Mouse (Mus musculus) CH12.LX (cell line): ENCODE measurements around the gene Slc26a6. TPM values are rescaled to one million over a fixed set of nuclear protein-coding genes. Genes with fewer than 3 reads are reported as not detected.

ENCODE experiments used
- DNase-seq: peaks from one replicate; pipeline ENCODE4 v3.0.0-alpha.2; 2013; ENCODE audit errors: extremely low read depth
- H3K27ac ChIP-seq: 2 replicates; pipeline ENCODE4 v1.5.1; 2012; ENCODE audit warnings: low read depth, mild to moderate bottlenecking, control low read depth, moderate library complexity; ENCODE audit not compliant: insufficient read depth
- H3K27me3 ChIP-seq: replicated peaks from 2 replicates; pipeline ENCODE3; 2012; ENCODE audit warnings: inconsistent platforms
- H3K36me3 ChIP-seq, 2 experiments: replicated peaks in 1 of 2; 2 replicates each; pipeline versions ENCODE3 to v1.6.1; 2012; ENCODE audit warnings: inconsistent platforms in 1 of 2, low read length in 1 of 2, mild to moderate bottlenecking in 1 of 2, mixed read lengths in 1 of 2, moderate library complexity in 1 of 2; ENCODE audit not compliant: control insufficient read depth in 1 of 2, insufficient read depth in 1 of 2
- H3K4me1 ChIP-seq, 2 experiments: 2 replicates each; pipeline ENCODE4 v1.6.1; 2012; ENCODE audit warnings: inconsistent platforms in 1 of 2, moderate library complexity in 1 of 2; ENCODE audit not compliant: insufficient read depth in 2 of 2, control insufficient read depth in 1 of 2
- H3K4me2 ChIP-seq: 2 replicates; pipeline ENCODE4 v1.6.1; 2012; ENCODE audit warnings: low read depth, mild to moderate bottlenecking, control low read depth; ENCODE audit not compliant: poor library complexity, insufficient read depth, severe bottlenecking
- H3K4me3 ChIP-seq, 3 experiments: fragments of 150-350 bp in 1 of 3; sonication (generic) in 1 of 3; replicated peaks in 1 of 3; 2 replicates each; pipeline versions ENCODE3 to v1.5.1; 2011 to 2012; ENCODE audit warnings: low read depth in 2 of 3, low read length in 2 of 3, mild to moderate bottlenecking in 2 of 3, moderate library complexity in 2 of 3, control low read depth in 1 of 3, improper control_type of control experiment in 1 of 3, inconsistent platforms in 1 of 3, mixed read lengths in 1 of 3; ENCODE audit not compliant: poor library complexity in 1 of 3
- H3K79me2 ChIP-seq: replicated peaks from 2 replicates; pipeline ENCODE4 v1.6.1; 2012; ENCODE audit warnings: mild to moderate bottlenecking, moderate library complexity; ENCODE audit not compliant: control insufficient read depth, poor library complexity, insufficient read depth, severe bottlenecking; ENCODE audit errors: extremely low read depth
- H3K9ac ChIP-seq: 2 replicates; pipeline ENCODE4 v1.6.1; 2012; ENCODE audit warnings: low read depth, mild to moderate bottlenecking, control low read depth, moderate library complexity; ENCODE audit not compliant: insufficient read depth
- H3K9me3 ChIP-seq: replicated peaks from 2 replicates; pipeline ENCODE3; 2012; ENCODE audit warnings: low read length, inconsistent platforms, mixed read lengths
- BHLHE40 ChIP-seq: IDR thresholded peaks from 2 replicates; pipeline ENCODE4 v1.6.1; 2011; ENCODE audit warnings: mild to moderate bottlenecking, low read depth, low read length, improper control_type of control experiment
- CHD2 ChIP-seq: IDR thresholded peaks from 2 replicates; pipeline ENCODE4 v1.6.1; 2011; ENCODE audit warnings: low read length, improper control_type of control experiment
- CTCF ChIP-seq, 2 experiments: IDR thresholded peaks in 1 of 2; conservative IDR thresholded peaks in 1 of 2; 2 replicates each; pipeline ENCODE4 v1.5.1; 2011 to 2012; ENCODE audit warnings: low read depth in 2 of 2, low read length in 2 of 2, improper control_type of control experiment in 1 of 2, inconsistent platforms in 1 of 2, mild to moderate bottlenecking in 1 of 2, moderate library complexity in 1 of 2
- E2F4 ChIP-seq: IDR thresholded peaks from 2 replicates; pipeline ENCODE4 v1.6.1; 2011; ENCODE audit warnings: low read depth, low read length, improper control_type of control experiment; ENCODE audit not compliant: insufficient replicate concordance
- ELF1 ChIP-seq: IDR thresholded peaks from 2 replicates; pipeline ENCODE4 v1.6.1; 2014; ENCODE audit warnings: low read depth, mild to moderate bottlenecking, inconsistent platforms, low read length, improper control_type of control experiment
- EP300 ChIP-seq: IDR thresholded peaks from 2 replicates; pipeline ENCODE4 v1.6.1; 2011; ENCODE audit warnings: low read length, improper control_type of control experiment
- GABPA ChIP-seq: IDR thresholded peaks from 2 replicates; pipeline ENCODE4 v1.6.1; 2012; ENCODE audit warnings: low read depth, low read length, improper control_type of control experiment, inconsistent platforms; ENCODE audit not compliant: insufficient replicate concordance
- HCFC1 ChIP-seq: IDR thresholded peaks from 2 replicates; pipeline ENCODE4 v1.6.1; 2012; ENCODE audit warnings: low read depth, mild to moderate bottlenecking, inconsistent platforms, low read length, improper control_type of control experiment
- JUN ChIP-seq: IDR thresholded peaks from 2 replicates; pipeline ENCODE4 v1.6.1; 2011; ENCODE audit warnings: low read depth, mild to moderate bottlenecking, low read length, improper control_type of control experiment, moderate library complexity; ENCODE audit not compliant: insufficient read depth
- MAFK ChIP-seq: IDR thresholded peaks from 2 replicates; pipeline ENCODE4 v1.6.1; 2011; ENCODE audit warnings: low read length, improper control_type of control experiment; ENCODE audit not compliant: insufficient replicate concordance
- MAZ ChIP-seq: IDR thresholded peaks from 2 replicates; pipeline ENCODE4 v1.6.1; 2012; ENCODE audit warnings: low read depth, mild to moderate bottlenecking, inconsistent platforms, low read length, improper control_type of control experiment, moderate library complexity
- MEF2A ChIP-seq: IDR thresholded peaks from 2 replicates; pipeline ENCODE4 v1.6.1; 2014; ENCODE audit warnings: low read depth, mild to moderate bottlenecking, inconsistent platforms, low read length, improper control_type of control experiment, borderline replicate concordance
- MXI1 ChIP-seq: IDR thresholded peaks from 2 replicates; pipeline ENCODE4 v1.6.1; 2011; ENCODE audit warnings: mild to moderate bottlenecking, low read depth, low read length, improper control_type of control experiment
- MYC ChIP-seq: IDR thresholded peaks from 2 replicates; pipeline ENCODE4 v1.6.1; 2011; ENCODE audit warnings: low read depth, mild to moderate bottlenecking, improper control_type of control experiment, low read length
- NELFE ChIP-seq: IDR thresholded peaks from 2 replicates; pipeline ENCODE4 v1.6.1; 2011; ENCODE audit warnings: low read depth, low read length, improper control_type of control experiment
- PAX5 ChIP-seq: IDR thresholded peaks from 2 replicates; pipeline ENCODE4 v1.6.1; 2012; ENCODE audit warnings: low read length, inconsistent platforms, mixed read lengths
- POLR2AphosphoS2 ChIP-seq: IDR thresholded peaks from 2 replicates; pipeline ENCODE4 v1.6.1; 2011; ENCODE audit warnings: low read depth, low read length, improper control_type of control experiment
- RCOR1 ChIP-seq: conservative IDR thresholded peaks from 2 replicates; pipeline ENCODE4 v1.6.1; 2012; ENCODE audit warnings: low read depth, mild to moderate bottlenecking, inconsistent platforms, low read length, improper control_type of control experiment
- SMC3 ChIP-seq: IDR thresholded peaks from 2 replicates; pipeline ENCODE4 v1.6.1; 2011; ENCODE audit warnings: low read depth, low read length, improper control_type of control experiment
- TBP ChIP-seq: conservative IDR thresholded peaks from 2 replicates; pipeline ENCODE4 v1.6.1; 2011; ENCODE audit warnings: low read depth, low read length, improper control_type of control experiment
- TCF12 ChIP-seq: IDR thresholded peaks from 2 replicates; pipeline ENCODE4 v1.6.1; 2014; ENCODE audit warnings: low read depth, mild to moderate bottlenecking, inconsistent platforms, low read length, improper control_type of control experiment
- ZC3H11A ChIP-seq: IDR thresholded peaks from 2 replicates; pipeline ENCODE4 v1.6.1; 2012; ENCODE audit warnings: low read depth, mild to moderate bottlenecking, inconsistent platforms, low read length, improper control_type of control experiment
- ZNF384 ChIP-seq: IDR thresholded peaks from 2 replicates; pipeline ENCODE4 v1.6.1; 2012; ENCODE audit warnings: low read depth, low read length, improper control_type of control experiment, inconsistent platforms
- dilution Hi-C: fragments of 300-500 bp; cut with MboI; formaldehyde crosslinking; loops from 2 replicates; pipeline ENCODE4 v1.14.3; 2020; ENCODE audit warnings: low sequenced_read_pairs; ENCODE audit not compliant: extremely low pct_unique_long_range_greater_than_20kb, extremely low pct_ligation_motif_present
- in situ Hi-C: fragments of 300-500 bp; cut with MboI; formaldehyde crosslinking; loops from 3 replicates; pipeline ENCODE4 v1.14.3; 2019; ENCODE audit warnings: low sequenced_read_pairs, low pct_ligation_motif_present, low pct_unique_long_range_greater_than_20kb, mixed read lengths
- polyA plus RNA-seq: library from polyadenylated mRNA; unstranded; fragments of >175 nt; gene quantifications from 2 replicates; pipeline ENCODE4 v1.2.1, GENCODE M21; 2012; ENCODE audit warnings: low read depth; ENCODE audit not compliant: insufficient read length
- total RNA-seq, 2 experiments: library from RNA; depleted of rRNA; stranded (reverse); fragments of 300-350 nt in 1 of 2; fragments of >200 nt in 1 of 2; gene quantifications; 2 replicates each; pipeline ENCODE4 v1.2.3; 2012 to 2014

Slc26a6 gene
- 5.0 and 5.2 TPM in 2 replicates for total RNA-seq (2012; rRNA removed)
- total RNA-seq (2014; rRNA removed), result 3.4 and 5.0 TPM in 2 replicates
- 8.3 and 10.0 TPM in 2 replicates for polyA plus RNA-seq

GRCm38 (mm10) chr9:108852976-108853375 is at the start of gene Slc26a6:
Slc26a6 (plus strand) TSS chr9:108853283.
- peak within 1 kb of the TSS; percentile 39 for H3K9ac ChIP-seq
- no peak for DNase-seq
- H3K4me3 ChIP-seq, result peak within 1 kb of the TSS; percentile 64 to 66 (median 64)
- peaks cover 0 to 41% of the 10 kb centered on the region in 2 experiments; a peak in 2 of 4 replicates for H3K4me1 ChIP-seq
- peak within 1 kb of the TSS; percentile 73 for H3K4me2 ChIP-seq
- peaks cover 0 to 17% of the 10 kb centered on the region in 2 experiments for H3K36me3 ChIP-seq
- dilution Hi-C loops, result no loop called here
- H3K27me3 ChIP-seq, result peaks cover 8% of the 10 kb centered on the region
- H3K27ac ChIP-seq, result no peak within 1 kb of the TSS
- H3K9me3 ChIP-seq, result no peaks in the 10 kb centered on the region
- no peaks in the 10 kb centered on the region for H3K79me2 ChIP-seq
- TF ChIP-seq CTCF (conservative IDR thresholded peaks at IDR 0.05 in 1 of 2, IDR thresholded peaks at IDR 0.05 in 1 of 2; ENCODE audit: low read depth in 2 of 2, low read length in 2 of 2) (no peak), MXI1 (no peak), MAFK (no peak), BHLHE40 (no peak), HCFC1 (no peak), CHD2 (no peak), E2F4 (no peak), MYC (no peak), ZC3H11A (no peak), TBP (no peak), ZNF384 (no peak), ELF1 (no peak)
- in situ Hi-C loops, result no loop called here

- Histone ChIP-seq H3K27me3 (no peaks in the 10 kb centered on the region), H3K79me2 (no peaks in the 10 kb centered on the region), H3K4me1 (peaks cover 12 to 23% of the 10 kb centered on the region in 2 experiments), H3K27ac (no peak overlapping the region), H3K4me2 (no peak overlapping the region), H3K4me3 (no peak overlapping the region), H3K9me3 (no peaks in the 10 kb centered on the region), H3K9ac (no peak overlapping the region), H3K36me3 (peaks cover 36 to 71% of the 10 kb centered on the region in 2 experiments)
- in situ Hi-C loops, result loop anchor here (10.0 kb wide), 1 partner anchor 51 kb away; no protein-coding TSS in a partner anchor
- dilution Hi-C loops, result no loop called here
- no peak for DNase-seq
- TF ChIP-seq PAX5 (no peak), TCF12 (no peak), MAZ (no peak), BHLHE40 (no peak), EP300 (no peak), RCOR1 (no peak), POLR2AphosphoS2 (no peak), MEF2A (no peak), SMC3 (no peak), ELF1 (no peak), TBP (no peak), GABPA (no peak), NELFE (no peak), JUN (no peak)
These were observed 47.3 kb upstream of the Slc26a6 start for GRCm38 (mm10) chr9:108805768-108806167.
